Mouse (Mus musculus) MEL (cell line): ENCODE results near the gene Itgam. TPM values are rescaled to one million over a fixed set of nuclear protein-coding genes. Genes with fewer than 3 reads are reported as not detected.
"Not testable (repeated sequence)": the region's sequence is repeated elsewhere in the genome, so short reads cannot be mapped to it uniquely, and the experiment has no call there.

Source experiments
- DNase-seq: peaks from one replicate; pipeline ENCODE4 v3.0.0; 2011; ENCODE audit warnings: low read depth, low spot score
- H3K27ac ChIP-seq: 2 replicates; pipeline ENCODE4 v1.5.1; 2012; ENCODE audit warnings: low read depth, mild to moderate bottlenecking, control low read depth, low read length, moderate library complexity; ENCODE audit not compliant: control insufficient read depth
- H3K27me3 ChIP-seq, 2 experiments: fragments of 150-350 bp in 1 of 2; sonication (generic) in 1 of 2; 2 replicates each; pipeline ENCODE4 v1.6.1; 2012; ENCODE audit warnings: low read length in 2 of 2, mild to moderate bottlenecking in 2 of 2, improper control_type of control experiment in 1 of 2, moderate library complexity in 1 of 2; ENCODE audit not compliant: insufficient read depth in 2 of 2, control insufficient read depth in 1 of 2
- H3K36me3 ChIP-seq, 2 experiments: 2 replicates each; pipeline ENCODE4 v1.6.1; 2012 to 2014; ENCODE audit warnings: low read length in 2 of 2, improper control_type of control experiment in 1 of 2, inconsistent platforms in 1 of 2, mild to moderate bottlenecking in 1 of 2; ENCODE audit not compliant: insufficient read depth in 2 of 2, control insufficient read depth in 1 of 2
- H3K4me1 ChIP-seq, 2 experiments: fragments of 150-350 bp in 1 of 2; sonication (generic) in 1 of 2; 2 replicates each; pipeline ENCODE4 v1.6.1; 2012; ENCODE audit warnings: low read length in 2 of 2, improper control_type of control experiment in 1 of 2, mild to moderate bottlenecking in 1 of 2; ENCODE audit not compliant: insufficient read depth in 2 of 2, control insufficient read depth in 1 of 2
- H3K4me3 ChIP-seq, 2 experiments: fragments of 150-350 bp in 1 of 2; sonication (generic) in 1 of 2; 2 replicates each; pipeline ENCODE4 v1.5.1; 2012; ENCODE audit warnings: low read depth in 2 of 2, low read length in 2 of 2, mild to moderate bottlenecking in 2 of 2, moderate library complexity in 2 of 2, control low read depth in 1 of 2, improper control_type of control experiment in 1 of 2; ENCODE audit not compliant: control insufficient read depth in 1 of 2, insufficient read depth in 1 of 2
- H3K79me2 ChIP-seq: 2 replicates; pipeline ENCODE4 v1.6.1; 2012; ENCODE audit warnings: mild to moderate bottlenecking, low read length, moderate library complexity; ENCODE audit not compliant: control insufficient read depth, poor library complexity, insufficient read depth
- H3K9ac ChIP-seq: 2 replicates; pipeline ENCODE4 v1.6.1; 2012; ENCODE audit warnings: low read depth, mild to moderate bottlenecking, control low read depth, low read length, moderate library complexity; ENCODE audit not compliant: control insufficient read depth, poor library complexity, severe bottlenecking
- H3K9me3 ChIP-seq: fragments of 150-350 bp; sonication (generic); replicated peaks from 2 replicates; pipeline ENCODE4 v1.6.1; 2012; ENCODE audit warnings: mild to moderate bottlenecking, low read length, improper control_type of control experiment, moderate library complexity; ENCODE audit not compliant: insufficient read depth
- CHD2 ChIP-seq: IDR thresholded peaks from 2 replicates; pipeline ENCODE4 v1.6.1; 2011; ENCODE audit warnings: low read length, improper control_type of control experiment
- GABPA ChIP-seq: IDR thresholded peaks from 2 replicates; pipeline ENCODE4 v1.6.1; 2012; ENCODE audit warnings: low read depth, mild to moderate bottlenecking, inconsistent platforms, low read length, improper control_type of control experiment, moderate library complexity
- JUND ChIP-seq: IDR thresholded peaks from 2 replicates; pipeline ENCODE4 v1.6.1; 2011; ENCODE audit warnings: low read depth, mild to moderate bottlenecking, improper control_type of control experiment, low read length
- KAT2A ChIP-seq: conservative IDR thresholded peaks from 2 replicates; pipeline ENCODE4 v1.6.1; 2012; ENCODE audit warnings: low read depth, low read length, improper control_type of control experiment, inconsistent platforms
- MAX ChIP-seq: IDR thresholded peaks from 2 replicates; pipeline ENCODE4 v1.6.1; 2011; ENCODE audit warnings: low read length, improper control_type of control experiment
- MAZ ChIP-seq: IDR thresholded peaks from 2 replicates; pipeline ENCODE4 v1.6.1; 2012; ENCODE audit warnings: low read depth, mild to moderate bottlenecking, inconsistent platforms, low read length, improper control_type of control experiment
- NELFE ChIP-seq: IDR thresholded peaks from 2 replicates; pipeline ENCODE4 v1.6.1; 2011; ENCODE audit warnings: low read depth, low read length, improper control_type of control experiment
- NRF1 ChIP-seq: IDR thresholded peaks from 2 replicates; pipeline ENCODE4 v1.6.1; 2014; ENCODE audit warnings: low read depth, mild to moderate bottlenecking, inconsistent platforms, low read length, improper control_type of control experiment, moderate library complexity; ENCODE audit not compliant: poor library complexity, insufficient read depth, severe bottlenecking
- POLR2A ChIP-seq, 2 experiments: IDR thresholded peaks; 2 replicates each; pipeline ENCODE4 v1.6.1; 2011 to 2012; ENCODE audit warnings: low read length in 2 of 2, mild to moderate bottlenecking in 2 of 2, control low read depth in 1 of 2, improper control_type of control experiment in 1 of 2, low read depth in 1 of 2, moderate library complexity in 1 of 2; ENCODE audit not compliant: control insufficient read depth in 1 of 2, insufficient read depth in 1 of 2, poor library complexity in 1 of 2
- POLR2AphosphoS2 ChIP-seq: IDR thresholded peaks from 2 replicates; pipeline ENCODE4 v1.6.1; 2011; ENCODE audit warnings: low read length, improper control_type of control experiment
- POLR2AphosphoS5 ChIP-seq: IDR thresholded peaks from 2 replicates; pipeline ENCODE4 v1.6.1; 2012; ENCODE audit warnings: low read depth, borderline replicate concordance, mild to moderate bottlenecking, inconsistent platforms, low read length, moderate library complexity, mixed read lengths
- RAD21 ChIP-seq: IDR thresholded peaks from 2 replicates; pipeline ENCODE4 v1.6.1; 2011; ENCODE audit warnings: mild to moderate bottlenecking, low read depth, low read length, improper control_type of control experiment
- TAL1 ChIP-seq: IDR thresholded peaks from 2 replicates; pipeline ENCODE4 v1.6.1; 2012; ENCODE audit warnings: mild to moderate bottlenecking, inconsistent platforms, low read length, moderate library complexity, mixed read lengths
- polyA plus RNA-seq, 2 experiments: library from polyadenylated mRNA; stranded (reverse) in 1 of 2; unstranded in 1 of 2; fragments of >175 nt in 1 of 2; fragments of >200 nt in 1 of 2; gene quantifications; 2 replicates each; pipeline versions ENCODE4 v1.2.1 to v1.2.4; 2012; ENCODE audit warnings: low replicate concordance in 2 of 2, low read depth in 1 of 2; ENCODE audit not compliant: insufficient read length in 2 of 2, insufficient read depth in 1 of 2, missing spikeins in 1 of 2
- total RNA-seq: library from RNA; depleted of rRNA; stranded (reverse); fragments of 300-350 nt; gene quantifications from 2 replicates; pipeline ENCODE4 v1.2.3, GENCODE M21; 2012; rRNA removed

The Itgam gene
- total RNA-seq (not detected in 2 replicates), polyA plus RNA-seq (not detected)

GRCm38 (mm10) chr7:128062456-128062855, at the start of gene Itgam, which contains the start of gene Gm49368:
TSS of gene Itgam (plus strand) at chr7:128062640.
TSS of gene Gm49368 (plus strand) at chr7:128062683.
- no peak within 1 kb of the TSS for H3K9ac ChIP-seq
- H3K4me3 ChIP-seq = no peak within 1 kb of the TSS
- H3K79me2 ChIP-seq = no peaks in the 10 kb centered on the region
- no peaks in the 10 kb centered on the region; a peak in 1 of 4 replicates for H3K36me3 ChIP-seq
- no peak within 1 kb of the TSS for H3K27ac ChIP-seq
- H3K27me3 ChIP-seq = peaks cover 2 to 6% of the 10 kb centered on the region in 2 experiments; a peak in 3 of 4 replicates
- peak; percentile 32 for DNase-seq
- no peaks in the 10 kb centered on the region for H3K9me3 ChIP-seq
- H3K4me1 ChIP-seq = peaks cover 0 to 3% of the 10 kb centered on the region in 2 experiments; a peak in 1 of 4 replicates
- TF ChIP-seq RAD21 (no peak), CHD2 (no peak), POLR2AphosphoS5 (no peak), NELFE (no peak), POLR2AphosphoS2 (no peak), TAL1 (no peak), POLR2A (IDR thresholded peaks at IDR 0.05; ENCODE audit: control insufficient read depth in 1 of 2, insufficient read depth in 1 of 2, low read depth in 1 of 2, low read length in 2 of 2, poor library complexity in 1 of 2) (no peak), KAT2A (no peak), MAX (no peak)
- TF ChIP-seq, all 39 proteins: peak for 0

GRCm38 (mm10) chr7:128013116-128013515, 49.3 kb upstream of the Itgam start:
- Histone ChIP-seq H3K9ac (no peak overlapping the region), H3K36me3 (no peaks in the 10 kb centered on the region), H3K4me1 (no peaks in the 10 kb centered on the region), H3K4me3 (no peak overlapping the region), H3K9me3 (no peaks in the 10 kb centered on the region), H3K27me3 (peaks cover 3% of the 10 kb centered on the region in 2 experiments; a peak in 1 of 4 replicates), H3K27ac (no peak overlapping the region), H3K79me2 (no peaks in the 10 kb centered on the region)
- no peak for TF ChIP-seq KAT2A
- no peak for TF ChIP-seq JUND
- no peak for TF ChIP-seq GABPA
- no peak for TF ChIP-seq MAZ
- TF ChIP-seq NRF1 = no peak
- no peak for DNase-seq

- not testable (repeated sequence) for H3K9me3 ChIP-seq, DNase-seq, H3K79me2 ChIP-seq, H3K27me3 ChIP-seq, H3K36me3 ChIP-seq, H3K27ac ChIP-seq, H3K9ac ChIP-seq, H3K4me3 ChIP-seq, H3K4me1 ChIP-seq
These were observed 46.3 kb upstream of the Itgam start for GRCm38 (mm10) chr7:128016134-128016533.
